Mouse (Mus musculus): ENCODE measurements around the gene Serpina6. TPM values are rescaled to one million over a fixed set of nuclear protein-coding genes. Genes with fewer than 3 reads are reported as not detected.

Serpina6 gene
- total and polyA plus RNA-seq, 2 experiments = 246 to 256 TPM

DNA sequence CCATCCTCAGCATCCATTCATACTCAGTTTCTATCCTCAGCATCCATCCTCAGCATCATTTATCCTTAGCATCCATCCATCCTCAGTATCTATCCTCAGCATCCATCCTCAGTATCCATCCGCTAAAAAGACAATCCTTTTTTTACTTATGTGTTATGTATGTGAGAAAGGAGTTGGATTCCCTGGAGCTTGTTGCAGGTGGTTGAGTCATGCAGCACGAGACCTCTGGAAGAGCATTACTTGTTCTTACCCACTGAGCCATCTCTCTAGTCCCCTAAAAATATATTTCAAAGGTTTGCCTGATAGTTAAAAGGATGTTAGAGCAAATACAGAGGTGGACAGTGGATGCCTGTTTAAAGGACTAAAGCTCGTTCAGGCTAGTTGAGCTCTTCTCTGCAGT is 55.2 kb downstream of the Serpina6 start:
- H3K4me3 ChIP-seq (ENCODE audit: insufficient read depth, low read depth, low read length) = no peak overlapping the region
- no peaks in the 10 kb centered on the region for H3K27me3 ChIP-seq (ENCODE audit: control insufficient read depth, insufficient read depth, low read length)
- no peak overlapping the region for H3K9ac ChIP-seq (ENCODE audit: low read depth, low read length)
- no peak for TF ChIP-seq POLR2A (IDR thresholded peaks at IDR 0.05; ENCODE audit: extremely low read depth, insufficient read depth, low read length)
- TF ChIP-seq CTCF (IDR thresholded peaks at IDR 0.05; ENCODE audit: low read depth, low read length) = no peak
- peaks cover 17% of the 10 kb centered on the region for H3K36me3 ChIP-seq (ENCODE audit: control insufficient read depth, insufficient read depth, low read length)
- H3K27ac ChIP-seq (replicated peaks; ENCODE audit: insufficient read depth, low read depth, low read length) = no peak overlapping the region
- DNase-seq (ENCODE audit: extremely low read depth, low read depth, low spot score) = no peak
- H3K4me1 ChIP-seq (ENCODE audit: control insufficient read depth, insufficient read depth, low read length) = peaks cover 7% of the 10 kb centered on the region; the same call in 1 of the 2 replicates
- 87% methylated on average over 3 of the region's 3 CpGs for WGBS
- H3K79me2 ChIP-seq (ENCODE audit: control insufficient read depth, insufficient read depth, low read length) = no peaks in the 10 kb centered on the region

GRCm38 (mm10) chr12:103600364-103600763 is 56.6 kb downstream of the Serpina6 start:
- DNase-seq (ENCODE audit: extremely low read depth, low read depth, low spot score) = no peak
- H3K9ac ChIP-seq (ENCODE audit: low read depth, low read length) = no peak overlapping the region
- 73% methylated on average over 3 of the region's 3 CpGs for WGBS
- H3K36me3 ChIP-seq (ENCODE audit: control insufficient read depth, insufficient read depth, low read length) = peaks cover 13% of the 10 kb centered on the region
- no peaks in the 10 kb centered on the region for H3K79me2 ChIP-seq (ENCODE audit: control insufficient read depth, insufficient read depth, low read length)
- H3K4me3 ChIP-seq (ENCODE audit: insufficient read depth, low read depth, low read length) = no peak overlapping the region
- no peak for TF ChIP-seq CTCF (IDR thresholded peaks at IDR 0.05; ENCODE audit: low read depth, low read length)
- TF ChIP-seq POLR2A (IDR thresholded peaks at IDR 0.05; ENCODE audit: extremely low read depth, insufficient read depth, low read length) = no peak
- H3K27me3 ChIP-seq (ENCODE audit: control insufficient read depth, insufficient read depth, low read length) = no peaks in the 10 kb centered on the region
- peaks cover 7% of the 10 kb centered on the region; the same call in 1 of the 2 replicates for H3K4me1 ChIP-seq (ENCODE audit: control insufficient read depth, insufficient read depth, low read length)
- no peak overlapping the region for H3K27ac ChIP-seq (replicated peaks; ENCODE audit: insufficient read depth, low read depth, low read length)

- Histone ChIP-seq H3K27me3 (ENCODE audit: control insufficient read depth, insufficient read depth, low read length) (no peaks in the 10 kb centered on the region), H3K27ac (replicated peaks; ENCODE audit: insufficient read depth, low read depth, low read length) (no peak overlapping the region), H3K79me2 (ENCODE audit: control insufficient read depth, insufficient read depth, low read length) (no peaks in the 10 kb centered on the region), H3K4me3 (ENCODE audit: insufficient read depth, low read depth, low read length) (no peak overlapping the region), H3K9ac (ENCODE audit: low read depth, low read length) (no peak overlapping the region), H3K36me3 (ENCODE audit: control insufficient read depth, insufficient read depth, low read length) (peaks cover 3% of the 10 kb centered on the region; the same call in 1 of the 2 replicates), H3K4me1 (ENCODE audit: control insufficient read depth, insufficient read depth, low read length) (peaks cover 7% of the 10 kb centered on the region; the same call in 1 of the 2 replicates)
- no peak for TF ChIP-seq POLR2A (IDR thresholded peaks at IDR 0.05; ENCODE audit: extremely low read depth, insufficient read depth, low read length)
- TF ChIP-seq CTCF (IDR thresholded peaks at IDR 0.05; ENCODE audit: low read depth, low read length) = no peak
- peak; percentile 87 for DNase-seq (ENCODE audit: extremely low read depth, low read depth, low spot score)
- WGBS = 6% methylated on average over 2 of the region's 2 CpGs
These were observed 58.6 kb downstream of the Serpina6 start for GRCm38 (mm10) chr12:103598411-103598810.

Other genes with a start within 250 kb of the Serpina6 start
- gene 9330161L09Rik, start 249.4 kb downstream of the Serpina6 start, total RNA-seq (2014; rRNA removed) = 0.13 and 0.46 TPM in 2 replicates
- gene 9330161L09Rik, start 249.4 kb downstream of the Serpina6 start, polyA plus RNA-seq (2012; rRNA removed) = 0.20 TPM in 1 of 2 replicates, not detected in the other
- gene Ddx24, start 231.4 kb downstream of the Serpina6 start, total RNA-seq (2014; rRNA removed) = 22.8 and 24.4 TPM in 2 replicates
- 15.6 and 19.0 TPM in 2 replicates for gene Ddx24, start 231.4 kb downstream of the Serpina6 start, polyA plus RNA-seq (2012; rRNA removed)
- gene Ifi27, start 223.0 kb downstream of the Serpina6 start, total RNA-seq (2014; rRNA removed) = 126 and 149 TPM in 2 replicates
- 157 and 288 TPM in 2 replicates for gene Ifi27, start 223.0 kb downstream of the Serpina6 start, polyA plus RNA-seq (2012; rRNA removed)
- gene Ifi27l2a, start 213.5 kb downstream of the Serpina6 start, total RNA-seq (2014; rRNA removed) = 38.3 and 72.7 TPM in 2 replicates
- gene Ifi27l2a, start 213.5 kb downstream of the Serpina6 start, polyA plus RNA-seq (2012; rRNA removed) = 28.5 and 68.1 TPM in 2 replicates
- 6.3 and 10.0 TPM in 2 replicates for gene Ifi27l2b, start 200.0 kb downstream of the Serpina6 start, total RNA-seq (2014; rRNA removed)
- 2.7 and 7.4 TPM in 2 replicates for gene Ifi27l2b, start 200.0 kb downstream of the Serpina6 start, polyA plus RNA-seq (2012; rRNA removed)
- 5.8 and 6.5 TPM in 2 replicates for gene Ppp4r4, start 124.9 kb downstream of the Serpina6 start, total RNA-seq (2014; rRNA removed)
- gene Ppp4r4, start 124.9 kb downstream of the Serpina6 start, polyA plus RNA-seq (2012; rRNA removed) = 1.3 and 1.8 TPM in 2 replicates
- gene Serpina10, start 25.8 kb downstream of the Serpina6 start, total RNA-seq (2014; rRNA removed) = 204 and 223 TPM in 2 replicates
- gene Serpina10, start 25.8 kb downstream of the Serpina6 start, polyA plus RNA-seq (2012; rRNA removed) = 74.7 and 83.9 TPM in 2 replicates
- not detected in 2 replicates for gene Serpina16, start 18.9 kb upstream of the Serpina6 start, total RNA-seq (2014; rRNA removed)
- gene Serpina16, start 18.9 kb upstream of the Serpina6 start, polyA plus RNA-seq (2012; rRNA removed) = not detected in 2 replicates
- gene Serpina1f, start 38.3 kb upstream of the Serpina6 start, total RNA-seq (2014; rRNA removed) = not detected in 2 replicates
- gene Serpina1f, start 38.3 kb upstream of the Serpina6 start, polyA plus RNA-seq (2012; rRNA removed) = not detected in 2 replicates
- gene Serpina1d, start 116.4 kb upstream of the Serpina6 start, total RNA-seq (2014; rRNA removed) = 5,740 and 5,936 TPM in 2 replicates
- 7,463 and 8,304 TPM in 2 replicates for gene Serpina1d, start 116.4 kb upstream of the Serpina6 start, polyA plus RNA-seq (2012; rRNA removed)
- 9,611 and 9,715 TPM in 2 replicates for gene Serpina1b, start 173.2 kb upstream of the Serpina6 start, total RNA-seq (2014; rRNA removed)
- 8,562 and 8,619 TPM in 2 replicates for gene Serpina1b, start 173.2 kb upstream of the Serpina6 start, polyA plus RNA-seq (2012; rRNA removed)
- gene Serpina1a, start 206.3 kb upstream of the Serpina6 start, total RNA-seq (2014; rRNA removed) = 6,488 and 8,697 TPM in 2 replicates
- 6,371 and 7,029 TPM in 2 replicates for gene Serpina1a, start 206.3 kb upstream of the Serpina6 start, polyA plus RNA-seq (2012; rRNA removed)
- 6,010 and 6,410 TPM in 2 replicates for gene Serpina1c, start 247.7 kb upstream of the Serpina6 start, total RNA-seq (2014; rRNA removed)
- 8,302 and 8,890 TPM in 2 replicates for gene Serpina1c, start 247.7 kb upstream of the Serpina6 start, polyA plus RNA-seq (2012; rRNA removed)

Data from liver, adult 2 months (tissue).